Mouse (Mus musculus): ENCODE measurements around the gene Gm10260.
A peak's percentile ranks its signal among the peaks of the same experiment; 100 is the strongest.

The Gm10260 gene

DNA sequence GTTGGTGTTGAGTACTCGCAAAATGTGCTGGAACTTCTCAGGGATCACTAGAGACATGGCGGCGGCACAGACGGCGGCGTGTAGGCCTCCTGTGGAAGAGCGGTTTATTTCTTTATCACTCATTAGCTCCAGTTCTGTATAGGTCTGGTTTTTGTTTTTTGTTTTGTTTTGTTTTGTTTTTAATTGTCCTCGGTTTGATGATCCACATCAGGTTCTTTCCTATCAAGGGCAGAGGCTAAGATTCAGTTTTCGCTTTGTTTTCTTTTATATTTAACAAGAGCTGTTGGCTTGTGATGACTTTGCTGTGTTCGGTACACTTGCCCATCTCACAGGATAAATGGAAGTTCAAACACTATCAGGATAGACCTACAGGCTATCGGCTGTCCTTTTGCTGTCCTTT lies at the start of gene Gm10260:
Gene Gm10260 (minus strand): TSS at position 101 of the 400 bp plus-strand sequence.
- DNase-seq (ENCODE audit: low spot score in 2 of 2), result no peak

DNA sequence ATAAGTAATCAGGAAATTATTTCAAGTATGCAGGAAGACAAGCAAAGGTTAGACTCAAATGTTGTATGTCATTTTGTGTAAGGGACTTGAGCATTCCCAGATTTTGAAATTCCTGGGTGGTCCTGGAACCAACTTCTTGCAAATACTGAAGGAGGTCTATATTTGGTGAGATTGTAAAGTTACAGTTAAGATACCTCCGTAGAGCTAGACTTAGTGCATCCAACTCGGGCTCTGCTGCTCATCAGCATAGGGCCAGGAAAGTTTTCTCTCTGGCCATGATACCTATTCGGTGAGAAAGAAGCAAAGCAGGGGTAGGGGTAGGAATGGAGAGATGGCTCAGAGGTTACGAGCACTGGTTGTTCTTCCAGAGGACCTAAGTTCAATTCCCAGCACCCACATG lies 49.4 kb upstream of the Gm10260 start:
- no peak for DNase-seq (ENCODE audit: low spot score in 2 of 2)

DNA sequence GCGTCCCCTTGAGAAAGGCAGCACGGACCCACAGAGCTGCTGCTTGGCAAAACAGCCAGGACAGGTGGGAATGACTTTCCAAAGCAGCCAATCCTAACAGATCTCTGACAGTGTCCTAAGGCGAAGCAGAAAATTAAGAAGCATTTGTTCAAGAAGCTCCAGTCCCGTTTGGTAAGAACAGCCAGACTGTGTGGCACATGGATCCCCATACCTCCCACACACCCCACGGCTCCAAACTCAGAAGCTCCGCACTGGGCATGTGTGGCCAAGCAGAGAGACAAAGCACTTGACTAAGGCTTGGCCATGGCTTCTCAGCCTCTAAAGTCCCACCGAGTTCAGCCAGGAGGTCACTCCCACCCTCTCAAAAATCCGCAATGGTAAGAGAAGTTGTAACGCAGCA lies 45.5 kb upstream of the Gm10260 start:
- DNase-seq (ENCODE audit: low spot score in 2 of 2), result no peak

DNA sequence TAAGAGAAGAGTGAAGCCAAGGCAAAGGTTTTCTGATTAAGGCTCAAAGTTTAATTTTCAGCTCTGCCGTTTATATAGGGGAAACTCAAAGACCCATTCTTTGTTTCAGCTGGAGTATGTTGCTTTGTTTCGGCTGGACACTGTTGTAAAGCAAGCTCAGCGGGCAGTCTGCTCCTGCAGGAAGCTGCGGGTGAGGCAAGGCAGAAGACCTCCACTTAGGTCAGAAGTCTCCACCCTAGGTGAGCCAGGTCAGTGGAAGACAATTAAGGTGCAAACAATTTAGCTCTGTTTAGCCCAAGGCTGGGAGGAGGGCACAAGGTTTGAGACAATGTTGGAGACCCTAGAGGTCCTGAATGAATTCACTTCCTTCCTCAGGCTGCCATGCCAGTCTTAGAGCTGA lies 42.0 kb upstream of the Gm10260 start:
- no peak for DNase-seq (ENCODE audit: low spot score in 2 of 2)

DNA sequence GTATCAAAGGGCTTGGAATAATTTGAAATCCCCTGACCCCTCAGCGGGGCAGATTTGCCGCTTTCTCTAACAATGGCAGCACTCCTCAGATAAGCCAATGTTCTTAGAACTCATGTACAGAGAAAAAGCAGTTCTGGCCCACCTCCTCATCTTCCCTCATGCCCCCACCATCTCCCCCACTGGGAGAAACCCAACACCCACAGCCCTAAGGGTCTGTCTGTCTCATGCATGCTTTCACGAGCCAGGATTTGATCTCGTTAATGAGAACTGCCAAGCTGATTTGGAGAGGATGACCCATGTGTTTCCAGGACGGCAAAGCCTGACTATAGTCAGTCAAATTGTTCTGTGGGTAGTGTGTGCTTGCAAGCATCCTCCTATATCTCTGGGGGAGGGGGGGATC lies 37.0 kb upstream of the Gm10260 start:
- no peak for DNase-seq (ENCODE audit: low spot score in 2 of 2)

DNA sequence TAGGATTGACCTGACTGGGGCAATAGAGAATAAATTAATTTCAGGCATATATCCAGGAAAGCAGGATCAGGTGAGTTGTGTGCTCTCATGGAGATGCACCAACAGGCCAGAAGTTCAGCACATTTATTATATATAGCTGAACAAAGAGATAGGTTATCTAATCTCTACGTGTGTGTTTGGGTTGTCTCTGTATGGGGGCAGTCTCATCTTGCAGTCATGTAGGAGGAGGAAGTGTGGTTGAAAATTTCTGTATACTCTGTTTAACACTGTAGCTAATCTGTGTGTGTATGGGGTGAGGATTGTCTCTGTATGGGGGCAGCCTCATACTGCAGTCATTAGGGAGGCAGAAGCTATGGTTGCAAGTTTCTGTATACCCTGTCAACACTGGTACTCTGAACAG lies 34.3 kb upstream of the Gm10260 start:
- DNase-seq (ENCODE audit: low spot score in 2 of 2), result no peak

DNA sequence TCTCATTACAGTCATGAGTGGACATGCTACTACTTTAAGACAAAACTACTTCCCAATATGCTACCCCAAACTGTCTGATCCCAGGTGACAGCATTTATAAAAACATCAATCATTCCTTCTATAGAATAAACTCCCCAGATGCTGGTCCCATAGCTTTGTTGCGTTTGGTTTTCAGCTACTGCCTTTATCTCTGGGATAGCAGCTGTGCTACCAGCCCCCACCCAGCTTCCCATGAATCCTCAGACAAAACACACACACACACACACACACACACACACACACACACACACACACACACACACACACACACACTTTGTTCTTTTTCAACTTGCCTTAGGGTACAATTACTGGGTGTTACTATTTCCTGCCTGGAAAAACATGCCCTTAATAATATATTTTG lies 33.5 kb upstream of the Gm10260 start:
- no peak for DNase-seq (ENCODE audit: low spot score in 2 of 2)

DNA sequence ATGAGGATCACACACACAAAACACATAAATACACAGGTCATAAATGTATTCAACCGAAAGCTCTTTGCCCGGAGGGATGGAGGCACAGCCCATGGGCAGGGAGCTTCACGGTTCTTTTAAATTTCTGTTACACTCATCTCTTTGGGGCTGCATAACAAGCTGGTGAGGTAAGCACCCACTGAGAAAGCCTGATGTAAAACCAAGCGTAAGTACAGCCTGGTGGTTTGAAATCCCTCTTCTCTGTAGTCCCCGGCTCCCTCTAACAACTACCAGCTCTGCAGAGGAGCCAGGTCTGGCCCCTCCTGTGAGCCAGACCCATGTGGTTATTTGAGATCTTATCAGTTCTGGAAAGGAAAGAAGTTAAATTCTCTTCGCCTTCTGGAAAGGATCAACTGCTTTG lies 31.2 kb upstream of the Gm10260 start:
- no peak for DNase-seq (ENCODE audit: low spot score in 2 of 2)

DNA sequence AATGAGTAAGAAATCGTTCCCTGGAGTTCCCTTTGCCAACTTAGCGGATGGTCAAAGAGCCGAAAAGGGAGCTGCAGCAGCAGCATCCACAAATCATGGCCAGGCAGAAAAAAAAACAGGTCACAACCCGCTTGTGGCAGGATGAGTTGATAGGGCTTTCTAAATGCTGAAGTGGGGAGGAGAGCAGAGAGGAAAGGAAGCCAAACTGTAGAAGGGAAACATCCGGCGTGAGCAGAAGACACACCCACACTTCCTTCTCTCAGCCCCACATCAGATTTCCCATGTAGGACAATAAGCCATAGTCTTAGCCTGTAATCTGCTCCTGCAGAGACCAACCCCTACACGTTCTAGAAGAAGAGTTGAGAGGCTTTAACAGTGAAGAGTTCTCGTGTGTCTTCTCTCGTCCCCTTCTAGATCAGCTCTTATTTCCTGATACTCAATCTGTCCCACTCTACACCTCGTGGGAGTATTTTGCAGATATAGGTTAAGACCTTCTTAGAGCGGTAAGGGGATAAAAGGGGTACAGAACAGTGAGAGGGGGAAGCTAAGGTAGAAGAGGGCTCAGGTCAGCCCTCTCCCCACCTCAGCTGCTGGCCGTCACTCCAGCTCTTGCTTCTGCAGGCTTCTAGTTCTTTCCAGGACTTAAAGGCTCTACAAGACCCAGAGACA lies 29.5 kb upstream of the Gm10260 start:
- DNase-seq (ENCODE audit: low spot score in 2 of 2), result no peak

DNA sequence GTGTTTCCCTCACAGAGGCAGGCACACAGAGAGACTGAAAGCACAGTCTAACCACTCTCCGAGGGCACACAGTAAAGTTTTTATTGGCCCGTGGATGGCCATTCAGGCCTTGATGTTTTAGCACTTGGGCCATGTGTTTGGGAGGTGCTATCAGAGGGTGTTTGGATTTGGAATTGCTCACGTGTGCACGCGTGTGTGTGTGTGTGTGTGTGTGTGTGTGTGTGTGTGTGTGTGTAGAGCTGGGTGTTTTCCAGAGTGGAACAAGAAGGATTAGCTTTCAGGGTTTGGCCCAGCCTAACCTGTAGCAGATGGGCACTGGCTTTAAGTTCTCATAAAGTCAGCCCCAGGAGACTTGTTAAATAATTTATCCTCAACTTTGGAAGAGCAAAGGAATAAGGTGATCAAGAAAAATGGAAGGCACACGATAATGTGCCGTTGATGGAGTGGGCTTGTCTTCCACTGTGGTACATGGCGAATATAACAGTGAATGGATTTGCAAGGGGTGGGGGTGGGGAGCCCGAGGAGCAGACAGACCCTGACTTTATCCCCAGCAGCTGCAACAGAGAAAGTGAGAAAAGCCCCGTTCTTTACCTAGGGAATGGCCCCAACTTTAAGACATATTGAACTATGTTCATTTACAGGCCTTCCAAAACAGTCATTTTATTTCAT lies 24.9 kb upstream of the Gm10260 start:
- no peak for DNase-seq (ENCODE audit: low spot score in 2 of 2)

DNA sequence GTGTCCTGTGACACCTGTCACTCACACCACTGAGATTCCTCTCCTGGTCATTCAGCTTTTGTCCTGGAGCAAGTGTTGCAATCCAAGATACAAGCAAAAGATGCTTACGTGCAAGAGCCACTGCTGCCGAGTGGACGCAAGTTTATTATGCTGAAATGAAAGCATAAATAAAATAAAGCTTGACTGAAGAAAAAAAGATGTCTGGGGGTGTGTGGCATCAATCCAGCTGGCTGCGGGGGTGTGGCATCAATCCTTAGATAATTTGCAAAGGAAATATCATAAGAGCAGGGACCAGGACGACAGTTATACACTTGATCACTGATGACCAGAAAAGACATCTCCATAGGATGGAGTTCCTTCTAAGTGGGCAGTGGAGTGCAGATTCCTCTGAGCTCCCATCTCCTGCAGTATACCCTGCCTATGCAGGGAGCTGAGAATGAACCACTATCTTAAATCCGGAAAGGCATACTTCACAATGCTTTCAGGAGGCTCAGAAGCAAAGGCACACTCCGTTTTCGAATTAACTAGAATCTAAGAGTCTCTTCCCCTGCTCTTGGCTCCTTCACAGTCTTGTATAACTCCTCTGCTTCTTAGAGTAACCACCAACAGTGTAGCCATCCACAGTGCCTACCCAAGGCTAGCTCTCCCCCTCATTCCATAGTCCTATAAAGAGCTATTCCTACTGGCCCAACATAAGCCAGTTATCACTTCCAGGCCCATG lies 23.2 kb upstream of the Gm10260 start:
- peak in 1 of 2 experiments; percentile 38 for DNase-seq (ENCODE audit: low spot score in 2 of 2)

DNA sequence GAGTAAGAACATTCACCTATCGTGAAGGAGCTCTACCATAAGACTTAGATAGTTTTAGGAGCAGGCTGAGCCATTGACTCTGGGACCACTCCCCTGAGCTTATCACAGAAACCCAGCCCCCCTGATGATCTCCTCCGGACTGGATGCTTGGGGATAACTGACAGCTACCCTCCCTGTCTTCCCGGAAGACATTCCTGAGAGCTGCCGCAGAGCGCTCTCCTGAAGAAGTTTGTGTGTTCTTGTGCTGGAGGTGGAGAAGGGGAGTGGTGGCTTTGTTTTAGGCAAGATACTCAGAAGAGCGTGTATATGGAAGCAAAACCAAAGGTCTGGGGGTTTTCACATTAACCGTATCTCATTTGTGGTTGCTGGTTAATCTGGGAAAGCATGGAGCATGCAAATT lies 21.6 kb upstream of the Gm10260 start:
- DNase-seq (ENCODE audit: low spot score in 2 of 2), result no peak

DNA sequence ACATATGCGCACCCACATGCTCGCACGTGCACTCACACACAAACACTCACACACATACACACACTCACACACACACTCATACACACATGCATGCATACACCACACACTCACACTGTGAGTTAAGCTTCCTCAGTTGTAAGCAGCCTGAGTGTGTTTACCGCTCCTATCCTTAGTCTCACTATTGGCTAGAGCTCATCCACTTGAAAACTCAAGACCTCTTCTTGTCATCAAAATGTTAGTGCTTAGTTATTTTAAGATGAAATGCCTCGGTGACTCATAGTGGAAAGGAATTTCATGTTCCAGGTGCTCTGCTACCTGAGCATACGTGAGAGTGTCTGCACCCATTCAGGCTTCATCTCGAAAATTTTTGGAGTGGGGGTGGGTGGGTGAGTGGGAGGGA lies 21.2 kb upstream of the Gm10260 start:
- DNase-seq (ENCODE audit: low spot score in 2 of 2), result no peak

DNA sequence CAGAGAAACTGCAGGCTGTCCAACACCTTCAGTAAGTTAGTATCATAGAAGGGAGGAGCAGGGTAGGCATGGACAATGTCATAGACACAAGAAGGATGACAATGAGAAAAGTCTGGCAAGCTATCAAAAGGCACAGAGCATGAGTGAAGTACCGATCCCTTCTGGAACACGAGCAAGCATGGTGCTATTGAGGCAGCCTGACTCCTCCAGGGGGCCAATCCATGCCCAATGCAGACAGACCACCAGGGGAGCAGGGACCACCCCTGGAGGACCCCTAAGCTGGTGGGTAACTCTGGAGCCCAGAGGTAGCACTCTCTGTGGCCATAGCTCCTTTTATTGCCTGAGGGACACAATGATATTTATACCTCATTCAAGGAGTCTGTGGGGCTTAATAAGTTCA lies 20.1 kb upstream of the Gm10260 start:
- DNase-seq (ENCODE audit: low spot score in 2 of 2), result no peak

DNA sequence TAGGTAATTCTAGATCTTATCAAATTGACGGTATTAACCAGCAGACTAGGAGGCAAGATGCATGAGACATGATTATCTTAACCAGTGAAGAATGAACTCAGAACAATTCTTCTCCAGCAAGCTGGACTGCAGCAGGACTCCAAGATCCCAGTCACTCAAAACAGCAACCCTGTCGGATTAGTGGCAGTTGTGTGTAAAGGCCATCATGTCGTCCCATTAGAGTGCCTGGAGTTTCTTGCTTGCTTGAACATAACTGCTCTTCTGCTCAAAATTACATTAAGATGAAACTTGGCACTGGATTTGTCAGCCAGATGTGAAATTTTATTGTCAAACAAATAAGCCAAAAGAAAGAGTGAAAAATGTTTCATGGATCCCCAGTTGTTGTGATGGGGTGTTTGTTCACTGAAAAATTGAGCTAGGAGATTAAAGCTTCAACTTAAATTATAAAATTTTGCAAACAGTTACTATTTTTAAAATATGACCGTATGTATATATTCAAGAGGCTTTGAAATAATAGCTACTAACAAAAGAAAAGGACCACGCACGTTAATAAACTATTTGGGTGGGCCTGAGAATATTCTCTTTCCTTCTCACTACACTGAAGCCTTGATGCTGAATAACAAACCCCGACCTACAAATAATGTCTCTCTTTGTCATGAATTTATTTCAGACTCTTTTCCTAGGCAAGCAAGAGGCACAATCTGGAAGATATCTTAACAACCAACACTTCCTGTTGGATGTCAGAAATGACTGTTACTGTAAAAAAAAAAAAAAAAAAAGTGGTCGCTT lies 19.4 kb upstream of the Gm10260 start:
- DNase-seq (ENCODE audit: low spot score in 2 of 2), result no peak

DNA sequence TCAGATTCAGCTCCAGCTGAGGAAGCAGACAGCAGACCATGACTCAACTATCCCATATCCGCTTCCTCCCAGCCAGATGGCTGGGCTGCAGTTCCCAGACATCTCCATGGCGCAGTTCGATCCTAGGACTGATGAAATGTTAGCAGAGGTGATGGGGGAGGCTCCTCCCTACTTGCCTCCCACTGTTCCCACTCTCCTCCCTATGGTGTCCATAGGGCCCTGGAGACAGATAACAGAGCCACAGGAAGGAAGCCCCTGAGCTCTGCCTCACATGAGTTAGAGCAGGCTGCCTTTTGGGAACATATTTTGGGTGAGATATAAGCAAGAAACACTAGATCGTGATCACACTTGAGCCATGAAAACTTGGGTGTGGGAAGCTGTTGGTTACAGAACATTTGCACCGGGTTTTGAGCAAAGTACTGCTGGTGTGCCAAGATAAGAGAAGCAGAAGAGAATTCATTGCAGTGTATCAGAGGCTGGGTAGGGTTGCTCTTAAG lies 18.3 kb upstream of the Gm10260 start:
- DNase-seq (ENCODE audit: low spot score in 2 of 2), result no peak

DNA sequence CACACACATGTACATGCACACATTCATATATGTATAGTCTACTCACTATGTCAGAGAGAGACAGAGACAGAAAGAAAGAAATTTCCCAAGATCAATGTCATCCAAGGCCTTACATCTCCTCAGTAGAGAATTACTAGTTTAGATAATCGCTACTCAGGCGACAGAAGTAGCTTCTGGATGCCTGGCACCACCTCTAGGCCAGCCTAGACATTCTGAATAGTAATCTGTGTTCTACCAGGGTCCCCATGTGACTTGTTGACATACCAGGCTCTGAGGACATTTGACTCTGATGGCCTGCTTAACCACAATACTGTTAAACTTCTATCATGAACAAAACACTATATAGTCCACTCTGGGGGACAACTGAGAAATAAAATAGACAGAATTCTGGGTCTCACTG lies 17.2 kb upstream of the Gm10260 start:
- no peak for DNase-seq (ENCODE audit: low spot score in 2 of 2)

DNA sequence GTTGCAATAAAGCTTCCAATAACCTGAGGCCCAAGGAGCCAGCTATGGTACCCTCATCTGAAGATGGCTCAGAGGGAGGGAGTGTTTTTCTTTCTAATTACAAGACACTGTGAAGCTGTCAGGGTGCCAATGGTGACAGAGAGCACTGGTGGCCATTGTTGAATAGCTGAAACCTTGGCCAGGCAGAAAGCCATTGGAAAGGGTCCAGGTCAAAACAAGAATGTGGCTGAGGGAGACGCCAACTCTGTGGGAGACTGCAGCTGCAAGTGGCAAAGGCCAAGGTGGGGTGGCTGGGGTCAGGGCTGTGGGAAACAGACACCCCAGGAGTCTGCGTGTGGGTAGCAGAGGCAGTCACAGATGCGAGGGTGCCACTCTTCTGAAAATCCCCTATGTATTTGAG lies 16.3 kb upstream of the Gm10260 start:
- DNase-seq (ENCODE audit: low spot score in 2 of 2), result peak; percentile 57 to 68

DNA sequence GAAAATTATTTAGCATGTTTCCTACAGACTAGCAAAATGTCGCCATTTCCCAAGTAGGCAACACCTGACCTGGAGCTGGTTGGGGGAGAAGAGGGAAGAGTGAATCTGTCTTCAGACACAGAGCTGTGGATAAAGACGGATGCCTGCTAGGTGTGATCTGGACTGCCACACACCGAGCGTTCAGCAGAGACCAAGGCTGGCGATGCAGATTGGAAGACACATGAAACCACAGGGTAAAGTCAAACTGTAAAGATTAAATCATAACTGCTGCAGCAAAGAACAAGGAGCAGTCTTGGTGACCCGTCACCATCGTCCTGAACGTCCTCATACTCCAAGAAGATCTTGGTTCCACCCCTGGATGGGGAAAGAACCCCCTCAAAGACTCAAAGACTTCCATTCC lies 15.5 kb upstream of the Gm10260 start:
- DNase-seq (ENCODE audit: low spot score in 2 of 2), result no peak

DNA sequence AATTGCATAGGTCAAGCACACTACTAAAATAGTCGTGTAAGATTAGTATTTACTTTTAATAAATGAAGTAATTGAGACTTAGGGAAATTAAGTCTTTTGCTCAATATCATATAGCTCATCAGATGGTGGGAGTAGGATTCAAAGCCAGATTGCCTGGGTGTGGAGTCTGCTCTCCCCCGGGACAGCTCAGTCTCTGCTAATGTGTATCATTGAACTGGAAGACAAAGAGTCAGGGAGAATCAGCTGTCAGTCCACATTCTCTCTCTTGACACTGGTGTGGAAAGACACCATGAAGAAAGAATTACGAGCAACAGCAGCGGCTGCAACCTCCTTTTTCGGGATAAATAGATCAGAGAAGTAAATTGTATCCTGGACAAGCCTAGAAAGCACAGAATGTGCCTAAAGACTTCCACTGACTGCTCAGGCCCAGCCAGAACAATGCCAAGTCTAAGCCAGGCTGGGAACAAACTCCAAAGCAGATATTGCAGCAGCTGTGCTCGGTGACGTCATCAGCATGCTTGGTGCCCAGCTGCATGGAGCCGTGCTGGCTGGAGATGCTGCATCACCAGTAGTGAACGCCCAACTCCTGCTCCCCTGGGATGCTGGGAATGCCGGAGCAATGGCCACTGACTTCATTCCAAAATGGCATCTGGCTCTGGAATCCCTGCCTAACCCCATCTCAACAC lies 14.5 kb upstream of the Gm10260 start:
- peak; percentile 70 to 72 for DNase-seq (ENCODE audit: low spot score in 2 of 2)

DNA sequence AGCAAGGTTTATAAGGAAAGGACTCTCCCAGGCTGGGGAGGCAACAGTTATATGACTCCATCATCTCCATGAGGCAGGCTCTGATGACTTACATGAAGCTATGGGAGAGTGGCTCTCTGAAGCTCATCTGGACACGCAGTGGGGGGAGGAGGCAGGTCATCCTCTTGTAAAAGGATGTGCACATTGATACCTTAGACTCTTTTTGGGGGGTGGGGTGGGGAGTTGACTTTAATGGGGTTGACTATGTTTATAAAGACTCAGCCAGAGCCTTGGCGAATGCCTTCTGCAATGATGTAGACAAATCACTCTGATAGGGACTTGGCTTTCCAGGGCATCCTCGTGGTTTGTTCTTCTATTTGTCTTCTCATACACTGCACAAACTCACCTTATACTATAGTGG lies 8.8 kb upstream of the Gm10260 start:
- no peak for DNase-seq (ENCODE audit: low spot score in 2 of 2)

DNA sequence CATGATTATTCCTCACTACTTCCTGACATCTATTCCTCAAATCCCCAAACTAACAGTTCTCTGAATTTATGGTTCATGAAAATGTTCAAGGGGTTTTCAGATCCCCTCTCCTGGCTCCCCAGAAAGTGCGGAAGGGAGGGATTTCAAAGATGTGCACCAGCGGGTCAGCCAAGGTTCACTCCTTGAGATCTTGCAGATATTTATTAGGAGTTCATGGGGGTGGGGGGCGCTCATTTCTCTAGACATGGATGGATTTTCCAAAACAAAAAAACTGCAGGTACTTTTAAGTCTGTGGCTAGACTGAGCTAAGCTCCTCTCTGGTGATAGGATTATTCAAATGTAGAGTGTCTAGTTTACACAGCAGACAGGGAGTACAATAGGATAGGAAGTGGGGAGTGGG lies 8.4 kb upstream of the Gm10260 start:
- no peak for DNase-seq (ENCODE audit: low spot score in 2 of 2)

All from right cerebral cortex, postnatal 10 days (tissue).